Mouse (Mus musculus) liver, embryonic 14.5 days (tissue): Measurements from ENCODE around the gene Chchd10.

Source experiments
- CTCF ChIP-seq: IDR thresholded peaks from 2 replicates; pipeline ENCODE4 v1.5.1; 2016; ENCODE audit warnings: antibody characterized with exemption, low read depth, control low read depth
- EP300 ChIP-seq: IDR thresholded peaks from 2 replicates; pipeline ENCODE4 v1.6.1; 2016; ENCODE audit warnings: antibody characterized with exemption, low read depth

DNA sequence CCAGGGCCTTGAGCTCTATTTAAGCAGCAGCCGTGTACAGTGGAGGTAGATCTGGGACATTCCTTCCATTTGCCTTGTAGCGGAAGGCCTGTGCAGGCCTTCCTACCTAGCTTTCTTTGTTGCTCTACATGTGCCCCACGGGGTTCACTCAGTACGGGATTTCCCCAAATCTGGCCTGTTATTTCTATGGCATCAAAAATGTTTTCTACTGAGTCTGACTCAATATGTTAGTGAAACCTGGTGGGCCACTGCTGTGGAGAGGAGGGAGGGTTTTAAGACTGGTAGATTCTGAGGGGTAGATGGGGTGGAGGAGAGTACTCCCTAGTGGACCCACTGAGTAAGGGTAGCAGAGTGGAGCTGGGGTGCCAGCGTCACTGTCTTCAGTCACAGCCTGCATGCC, 37.2 kb upstream of the Chchd10 start:
- TF ChIP-seq EP300 (no peak), CTCF (no peak)
